In genomic region chr2:168281582-168281981, GRCm38 (mm10) we compare ENCODE assay signal across 8 mouse cellular contexts. TPM values are rescaled to one million over a fixed set of nuclear protein-coding genes. Genes with fewer than 3 reads are reported as not detected.
DNase-seq lines count a peak whose midpoint lies in the region; ATAC-seq and TF ChIP-seq lines count a peak whose summit lies in the region.

Gene Kcng1 (minus strand): TSS chr2:168281736.

- no peak for TF ChIP-seq CTCF in liver, adult 2 months (IDR thresholded peaks at IDR 0.05; ENCODE audit: low read depth, low read length)

- H3K36me3 ChIP-seq in liver, adult 2 months (ENCODE audit: control insufficient read depth, insufficient read depth, low read length): no peaks in the 10 kb centered on the region
- no peaks in the 10 kb centered on the region for H3K36me3 ChIP-seq in forebrain, embryonic 12.5 days (replicated peaks)
- H3K36me3 ChIP-seq in neural tube, embryonic 12.5 days: no peaks in the 10 kb centered on the region

- peak within 1 kb of the TSS; percentile 13; the same call in 1 of the 2 replicates for H3K4me3 ChIP-seq in liver, adult 2 months (ENCODE audit: insufficient read depth, low read depth, low read length)
- peak within 1 kb of the TSS; percentile 53 for H3K4me3 ChIP-seq in forebrain, embryonic 12.5 days (replicated peaks)
- H3K4me3 ChIP-seq in neural tube, embryonic 12.5 days: peak within 1 kb of the TSS; percentile 45

- no peak within 1 kb of the TSS for H3K9ac ChIP-seq in liver, adult 2 months (ENCODE audit: low read depth, low read length)
- peak within 1 kb of the TSS; percentile 56 for H3K9ac ChIP-seq in forebrain, embryonic 12.5 days
- H3K9ac ChIP-seq in neural tube, embryonic 12.5 days: peak within 1 kb of the TSS; percentile 54

- H3K27me3 ChIP-seq in liver, adult 2 months (ENCODE audit: control insufficient read depth, insufficient read depth, low read length): peaks cover 15% of the 10 kb centered on the region
- H3K27me3 ChIP-seq in forebrain, embryonic 12.5 days: peaks cover 76% of the 10 kb centered on the region
- peaks cover 54% of the 10 kb centered on the region for H3K27me3 ChIP-seq in neural tube, embryonic 12.5 days (replicated peaks)

- no peak for DNase-seq in liver, adult 2 months (ENCODE audit: extremely low read depth, low read depth, low spot score)
- DNase-seq in liver: no peak
- DNase-seq in left cerebral cortex, postnatal 10 days (ENCODE audit: extremely low spot score in 1 of 2, low spot score in 2 of 2): no peak
- DNase-seq in thymus, adult 18-20 months: no peak
- no peak for DNase-seq in gastrocnemius, postnatal 36 days
- DNase-seq in lung, postnatal 10 days: no peak

- no peak within 1 kb of the TSS for H3K27ac ChIP-seq in liver, adult 2 months (replicated peaks; ENCODE audit: insufficient read depth, low read depth, low read length)
- no peak within 1 kb of the TSS for H3K27ac ChIP-seq in forebrain, embryonic 12.5 days
- no peak within 1 kb of the TSS for H3K27ac ChIP-seq in neural tube, embryonic 12.5 days

- WGBS in liver, adult 2 months: 20% methylated on average over 12 of the region's 12 CpGs
- WGBS in forebrain, embryonic 12.5 days: 14% methylated on average over 12 of the region's 12 CpGs
- WGBS in neural tube, embryonic 12.5 days: 12% methylated on average over 12 of the region's 12 CpGs

- H3K4me2 ChIP-seq in forebrain, embryonic 12.5 days: peak within 1 kb of the TSS; percentile 90
- H3K4me2 ChIP-seq in neural tube, embryonic 12.5 days (replicated peaks): peak within 1 kb of the TSS; percentile 90

- peaks cover 7% of the 10 kb centered on the region for H3K9me3 ChIP-seq in forebrain, embryonic 12.5 days
- H3K9me3 ChIP-seq in neural tube, embryonic 12.5 days: no peaks in the 10 kb centered on the region; the same call in 1 of the 2 replicates

- no peaks in the 10 kb centered on the region for H3K79me2 ChIP-seq in liver, adult 2 months (ENCODE audit: control insufficient read depth, insufficient read depth, low read length)

- ATAC-seq in forebrain, embryonic 12.5 days (ENCODE audit: low FRiP score): no peak
- peak; percentile 29; the same call in 1 of the 2 replicates for ATAC-seq in neural tube, embryonic 12.5 days (ENCODE audit: low FRiP score, low read depth)

- no peak for TF ChIP-seq POLR2A in liver, adult 2 months (IDR thresholded peaks at IDR 0.05; ENCODE audit: extremely low read depth, insufficient read depth, low read length)

- no peaks in the 10 kb centered on the region for H3K4me1 ChIP-seq in liver, adult 2 months (ENCODE audit: control insufficient read depth, insufficient read depth, low read length)
- H3K4me1 ChIP-seq in forebrain, embryonic 12.5 days: peaks cover 29% of the 10 kb centered on the region
- peaks cover 22% of the 10 kb centered on the region for H3K4me1 ChIP-seq in neural tube, embryonic 12.5 days

- intact Hi-C loops in left cerebral cortex, postnatal 10 days (cut with DNase I): no loop called here
- intact Hi-C loops in gastrocnemius, postnatal 36 days (cut with DNase I): no loop called here

RNA-seq across cellular contexts. Expression of gene Kcng1, which starts in this region (rescaled TPM):
- not detected in 2 replicates for total RNA-seq in liver, adult 2 months (2014; rRNA removed)
- not detected in 2 replicates for polyA plus RNA-seq in liver, adult 2 months (2012; rRNA removed)
- 3.7 TPM in 2 replicates for polyA plus RNA-seq in forebrain, embryonic 12.5 days (2016; fragmentation: Nextera tagmentation; extraction: Ambion mirVana)
- total RNA-seq in left cerebral cortex, postnatal 10 days (2021): 10 to 100 TPM; 47.2 to 57.0 TPM
- polyA plus RNA-seq in neural tube, embryonic 12.5 days (2016; fragmentation: Nextera tagmentation; extraction: Ambion mirVana): 0.42 and 0.48 TPM in 2 replicates
- under 1 TPM in 1 of 2 experiments, not detected in 1; 0.10 TPM for total RNA-seq in gastrocnemius, postnatal 36 days (2021)

Comparison
In these comparisons a context has a peak if more than half of its experiments do, and no peak if none do; other contexts are left out.
1. RNA of gene Kcng1 (total RNA-seq): 47.2 to 57.0 TPM in left cerebral cortex, postnatal 10 days; 0.10 TPM in gastrocnemius, postnatal 36 days and not detected in liver, adult 2 months; every median in the first group is over 10 times any median in the second.
2. Peak in ATAC-seq, H3K4me3 ChIP-seq, H3K9ac ChIP-seq and H3K4me2 ChIP-seq in neural tube, embryonic 12.5 days; RNA of the gene not detected or under 1 TPM.
3. Peak in every context shown above with its lines, with median percentiles within 50 percentile points of each other: H3K4me3 ChIP-seq.